Mouse (Mus musculus) midbrain, embryonic 16.5 days (tissue): Measurements from ENCODE around the gene Pkdcc. TPM values are rescaled to one million over a fixed set of nuclear protein-coding genes. Genes with fewer than 3 reads are reported as not detected.

Source experiments
- ATAC-seq: fragments of 200-750 bp; cut with Nextera tagmentation; 2 replicates; pipeline ENCODE4 v1.8.0; 2017; ENCODE audit warnings: moderate TSS enrichment
- H3K27ac ChIP-seq: fragments of 300-500 bp; sonication (generic); 2 replicates; pipeline ENCODE4 v1.5.1; 2014; ENCODE audit warnings: mild to moderate bottlenecking, low read length, mixed read lengths
- H3K27me3 ChIP-seq: fragments of 300-500 bp; sonication (generic); 2 replicates; pipeline ENCODE4 v1.6.1; 2014; ENCODE audit warnings: low read depth, low read length, mixed read lengths; ENCODE audit not compliant: control insufficient read depth, insufficient read depth
- H3K36me3 ChIP-seq: fragments of 300-500 bp; sonication (generic); 2 replicates; pipeline ENCODE4 v1.6.1; 2014; ENCODE audit warnings: mild to moderate bottlenecking, low read length, moderate library complexity, mixed read lengths; ENCODE audit not compliant: control insufficient read depth, insufficient read depth
- H3K4me1 ChIP-seq: fragments of 300-500 bp; sonication (generic); 2 replicates; pipeline ENCODE4 v1.6.1; 2014; ENCODE audit warnings: mild to moderate bottlenecking, low read length, mixed read lengths; ENCODE audit not compliant: control insufficient read depth, insufficient read depth
- H3K4me2 ChIP-seq: fragments of 300-500 bp; sonication (generic); 2 replicates; pipeline ENCODE4 v1.6.1; 2014; ENCODE audit warnings: mild to moderate bottlenecking, low read length, mixed read lengths
- H3K4me3 ChIP-seq: fragments of 300-500 bp; sonication (generic); 2 replicates; pipeline ENCODE4 v1.5.1; 2014; ENCODE audit warnings: low read depth, mild to moderate bottlenecking, low read length, moderate library complexity, mixed read lengths
- H3K9ac ChIP-seq: fragments of 300-500 bp; sonication (generic); 2 replicates; pipeline ENCODE4 v1.6.1; 2014; ENCODE audit warnings: low read depth, low read length, mixed read lengths
- H3K9me3 ChIP-seq: fragments of 300-500 bp; sonication (generic); replicated peaks from 2 replicates; pipeline ENCODE4 v1.6.1; 2014; ENCODE audit warnings: mild to moderate bottlenecking, low read length, mixed read lengths; ENCODE audit not compliant: control insufficient read depth, poor library complexity, severe bottlenecking
- WGBS: fragments of 180-500 bp; shearing (Covaris S2); extraction: QIAGEN DNeasy Blood & Tissue Kit; methylation state at CpG from one replicate; pipeline ENCODE4 v1.1.7; 2014; 5-methylcytosine and 5-hydroxymethylcytosine counted together
- polyA plus RNA-seq: library from polyadenylated mRNA; unstranded; fragments of >200 nt; fragmentation: Nextera tagmentation; extraction: Ambion mirVana; gene quantifications from 2 replicates; pipeline ENCODE4 v1.2.1, GENCODE M21; 2015

Gene Pkdcc
- 3.9 and 4.3 TPM in 2 replicates for polyA plus RNA-seq

GRCm38 (mm10) chr17:83214674-83215528 is at the start of gene Pkdcc:
TSS of gene Pkdcc (plus strand) at chr17:83215292.
- H3K9ac ChIP-seq = peak within 1 kb of the TSS; percentile 85
- peaks cover 26% of the 10 kb centered on the region for H3K27me3 ChIP-seq
- peak within 1 kb of the TSS; percentile 64 for H3K4me3 ChIP-seq
- H3K9me3 ChIP-seq = no peaks in the 10 kb centered on the region
- ATAC-seq = peak; percentile 87
- H3K36me3 ChIP-seq = no peaks in the 10 kb centered on the region
- peak within 1 kb of the TSS; percentile 93 for H3K4me2 ChIP-seq
- WGBS = under 1% methylated on average over 43 of the region's 105 CpGs
- H3K27ac ChIP-seq = peak within 1 kb of the TSS; percentile 76
- H3K4me1 ChIP-seq = peaks cover 25% of the 10 kb centered on the region

GRCm38 (mm10) chr17:83166195-83166594 is 48.9 kb upstream of the Pkdcc start:
- H3K9ac ChIP-seq = no peak overlapping the region
- no peak overlapping the region for H3K27ac ChIP-seq
- no peak for ATAC-seq
- H3K4me1 ChIP-seq = no peaks in the 10 kb centered on the region
- H3K27me3 ChIP-seq = no peaks in the 10 kb centered on the region; the same call in 1 of the 2 replicates
- WGBS = 83% methylated on average over 5 of the region's 5 CpGs
- no peaks in the 10 kb centered on the region for H3K9me3 ChIP-seq
- no peak overlapping the region for H3K4me2 ChIP-seq
- no peak overlapping the region for H3K4me3 ChIP-seq
- H3K36me3 ChIP-seq = no peaks in the 10 kb centered on the region

- H3K27ac ChIP-seq = no peak overlapping the region
- no peaks in the 10 kb centered on the region for H3K9me3 ChIP-seq
- ATAC-seq = no peak
- H3K4me3 ChIP-seq = no peak overlapping the region
- 90% methylated on average over 4 of the region's 4 CpGs for WGBS
- H3K27me3 ChIP-seq = no peaks in the 10 kb centered on the region
- no peaks in the 10 kb centered on the region for H3K4me1 ChIP-seq
- H3K4me2 ChIP-seq = no peak overlapping the region
- no peak overlapping the region for H3K9ac ChIP-seq
- H3K36me3 ChIP-seq = no peaks in the 10 kb centered on the region
Observed at GRCm38 (mm10) chr17:83176146-83176545, 38.9 kb upstream of the Pkdcc start.

- Histone ChIP-seq H3K9ac (no peak overlapping the region), H3K36me3 (no peaks in the 10 kb centered on the region), H3K9me3 (no peaks in the 10 kb centered on the region), H3K27ac (no peak overlapping the region), H3K4me3 (no peak overlapping the region), H3K4me2 (no peak overlapping the region), H3K27me3 (no peaks in the 10 kb centered on the region), H3K4me1 (no peaks in the 10 kb centered on the region)
- no peak for ATAC-seq
- 61% methylated on average over 9 of the region's 9 CpGs for WGBS
Observed at GRCm38 (mm10) chr17:83178483-83179150, 36.5 kb upstream of the Pkdcc start.

GRCm38 (mm10) chr17:83179151-83179531 is 36.0 kb upstream of the Pkdcc start:
- no peaks in the 10 kb centered on the region for H3K9me3 ChIP-seq
- no peaks in the 10 kb centered on the region for H3K36me3 ChIP-seq
- no peaks in the 10 kb centered on the region for H3K27me3 ChIP-seq
- H3K27ac ChIP-seq = no peak overlapping the region
- H3K4me3 ChIP-seq = no peak overlapping the region
- 0 out of 2 replicates have a peak, but pooled peaks have one; percentile 33 for ATAC-seq
- WGBS = 50% methylated on average over 6 of the region's 6 CpGs
- no peak overlapping the region for H3K4me2 ChIP-seq
- no peak overlapping the region for H3K9ac ChIP-seq
- H3K4me1 ChIP-seq = no peaks in the 10 kb centered on the region

- H3K9ac ChIP-seq = no peak overlapping the region
- H3K4me1 ChIP-seq = no peaks in the 10 kb centered on the region
- no peak overlapping the region for H3K27ac ChIP-seq
- no peak overlapping the region for H3K4me2 ChIP-seq
- WGBS = 53% methylated on average over 4 of the region's 4 CpGs
- H3K36me3 ChIP-seq = no peaks in the 10 kb centered on the region
- H3K27me3 ChIP-seq = no peaks in the 10 kb centered on the region
- ATAC-seq = peak; percentile 69
- no peak overlapping the region for H3K4me3 ChIP-seq
- no peaks in the 10 kb centered on the region; the same call in 1 of the 2 replicates for H3K9me3 ChIP-seq
Observed at GRCm38 (mm10) chr17:83179569-83179968, 35.5 kb upstream of the Pkdcc start.

- no peak overlapping the region for H3K4me2 ChIP-seq
- no peaks in the 10 kb centered on the region for H3K36me3 ChIP-seq
- H3K4me1 ChIP-seq = no peaks in the 10 kb centered on the region
- ATAC-seq = no peak
- H3K27me3 ChIP-seq = no peaks in the 10 kb centered on the region
- WGBS = 64% methylated on average over 7 of the region's 7 CpGs
- no peak overlapping the region for H3K27ac ChIP-seq
- no peak overlapping the region for H3K9ac ChIP-seq
- no peak overlapping the region for H3K4me3 ChIP-seq
- no peaks in the 10 kb centered on the region; the same call in 1 of the 2 replicates for H3K9me3 ChIP-seq
Observed at GRCm38 (mm10) chr17:83181086-83181485, 34.0 kb upstream of the Pkdcc start.

- Histone ChIP-seq H3K9me3 (no peaks in the 10 kb centered on the region; the same call in 1 of the 2 replicates), H3K9ac (no peak overlapping the region), H3K4me1 (no peaks in the 10 kb centered on the region), H3K4me2 (no peak overlapping the region), H3K4me3 (no peak overlapping the region), H3K27me3 (no peaks in the 10 kb centered on the region), H3K36me3 (no peaks in the 10 kb centered on the region), H3K27ac (no peak overlapping the region)
- ATAC-seq = no peak
- 78% methylated on average over 7 of the region's 7 CpGs for WGBS
Observed at GRCm38 (mm10) chr17:83181592-83181991, 33.5 kb upstream of the Pkdcc start.
